Mouse (Mus musculus) bone marrow macrophage, adult 2 months (primary cell): Measurements from ENCODE around the gene Gpcpd1.

Experiments used
- CTCF ChIP-seq: IDR thresholded peaks from 2 replicates; pipeline ENCODE4 v1.5.1; 2012; ENCODE audit warnings: low read depth, mild to moderate bottlenecking, low read length, moderate library complexity
- POLR2A ChIP-seq: IDR thresholded peaks from 2 replicates; pipeline ENCODE4 v1.6.1; 2012; ENCODE audit warnings: mild to moderate bottlenecking, low read depth, low read length, borderline replicate concordance

DNA sequence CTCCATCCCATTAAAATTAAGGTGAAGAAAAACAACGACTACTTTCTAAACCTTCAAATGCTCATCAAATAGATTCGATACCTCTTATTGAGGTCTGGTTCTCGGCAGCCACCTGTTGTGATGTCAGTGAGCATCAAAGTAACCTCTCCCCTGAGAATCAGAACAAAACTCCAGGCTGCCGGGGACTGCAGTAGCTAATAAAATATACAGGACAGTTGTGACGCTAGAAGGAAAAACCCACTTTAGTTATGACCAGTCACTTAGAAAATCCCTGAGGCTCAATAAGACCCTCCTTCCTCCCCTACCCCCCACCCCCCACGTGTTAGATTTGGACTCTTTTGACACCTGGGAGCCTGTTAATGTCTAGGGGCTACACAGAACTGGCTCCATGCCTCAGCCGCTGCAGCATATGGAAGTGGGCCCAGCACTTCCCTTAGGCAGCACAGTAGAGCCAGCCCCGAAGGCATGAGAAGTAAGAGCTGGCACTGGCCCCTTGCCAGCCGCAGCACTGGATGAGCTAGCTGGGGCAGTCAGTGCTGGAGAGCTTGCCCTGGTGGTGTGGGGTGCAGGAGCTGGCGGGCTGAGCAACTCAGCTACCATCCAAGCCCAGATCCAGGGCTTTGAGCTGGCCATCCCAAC, 60.5 kb downstream of the Gpcpd1 start:
- TF ChIP-seq CTCF (no peak), POLR2A (no peak)
